Mouse (Mus musculus): ENCODE results near the gene Pde6h.

DNA sequence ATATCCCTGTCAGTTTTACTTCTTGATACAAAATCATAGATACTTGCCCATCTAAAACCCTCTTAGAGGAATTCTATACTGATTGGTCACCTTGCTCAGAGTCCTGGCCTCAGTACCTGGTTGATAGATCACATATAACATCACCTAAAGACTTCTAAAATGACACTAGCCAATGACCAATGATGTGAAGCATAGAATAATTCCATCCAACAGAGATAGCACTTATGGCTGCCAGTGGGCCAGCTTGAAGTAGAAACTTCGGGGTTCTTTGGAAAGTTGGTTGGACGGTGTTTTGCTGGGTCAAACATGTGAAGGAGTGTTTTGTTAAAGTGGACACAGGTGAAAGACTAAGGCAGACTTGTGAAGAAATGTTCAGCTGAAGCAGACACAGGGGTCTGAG, 26.5 kb downstream of the Pde6h start:
- TF ChIP-seq CTCF (IDR thresholded peaks at IDR 0.05; ENCODE audit: low read depth, low read length) (no peak), POLR2A (IDR thresholded peaks at IDR 0.05; ENCODE audit: extremely low read depth, insufficient read depth, low read length) (no peak)

Data from liver, adult 2 months (tissue).